Mouse (Mus musculus): ENCODE measurements around the gene Relb. TPM values are rescaled to one million over a fixed set of nuclear protein-coding genes. Genes with fewer than 3 reads are reported as not detected.

The Relb gene
- polyA plus RNA-seq (2012; rRNA removed): 32.5 and 34.9 TPM in 2 replicates

DNA sequence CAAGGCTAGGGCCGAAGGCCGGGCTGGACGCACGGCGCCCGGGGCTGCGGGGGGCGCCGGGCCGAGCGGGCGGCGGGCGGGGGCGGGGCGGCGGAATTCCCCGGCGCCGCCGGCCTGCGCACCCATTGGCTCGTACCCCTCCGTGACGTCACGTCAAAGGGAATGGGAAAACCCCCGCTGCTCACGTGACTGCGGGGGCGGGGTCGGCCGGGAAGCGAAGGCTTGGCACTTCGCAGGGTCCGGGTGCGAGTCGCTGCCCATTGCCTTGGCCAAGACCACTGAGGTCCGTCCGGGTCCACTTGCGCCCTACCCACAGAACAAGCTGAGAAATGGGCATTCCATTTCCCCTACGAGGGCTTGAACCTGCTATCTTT, at the start of gene Relb:
TSS of gene Relb (minus strand) at position 78 of the 374 bp plus-strand sequence.
- 1% methylated on average over 41 of the region's 41 CpGs for whole genome bisulfite sequencing
- Histone ChIP-seq H3K4me1 (ENCODE audit: control insufficient read depth, insufficient read depth, low read length) (peaks cover 6% of the 10 kb centered on the region; the same call in 1 of the 2 replicates), H3K4me3 (replicated peaks; ENCODE audit: extremely low read depth, low read depth, low read length) (peak within 1 kb of the TSS; percentile 93)
- DNase-seq: peak; percentile 90
- TF ChIP-seq CTCF (IDR thresholded peaks at IDR 0.05; ENCODE audit: insufficient read depth, low read length) (no peak), POLR2A (IDR thresholded peaks at IDR 0.05; ENCODE audit: borderline replicate concordance, extremely low read depth, low read depth, low read length) (no peak)

DNA sequence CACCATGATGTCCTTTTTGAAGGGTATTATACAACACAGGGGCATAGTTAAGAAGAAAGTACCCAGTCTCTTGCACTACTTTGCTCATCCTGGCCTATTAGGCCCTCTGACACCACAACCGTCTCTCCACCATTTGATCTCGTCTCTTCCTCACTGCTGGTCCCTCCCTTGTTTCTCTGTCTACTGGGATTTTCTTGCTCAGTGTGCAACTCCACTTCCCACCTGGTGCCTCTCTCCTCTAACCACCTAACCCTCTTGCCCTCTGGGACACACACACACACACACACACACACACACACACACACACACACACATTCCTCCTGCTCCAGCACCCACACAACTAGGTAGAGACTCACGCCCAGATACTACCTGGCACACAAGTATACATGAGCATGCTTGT, 49.7 kb upstream of the Relb start:
- no peak overlapping the region for H3K4me3 ChIP-seq (replicated peaks; ENCODE audit: extremely low read depth, low read depth, low read length)
- no peaks in the 10 kb centered on the region; the same call in 1 of the 2 replicates for H3K4me1 ChIP-seq (ENCODE audit: control insufficient read depth, insufficient read depth, low read length)
- WGBS: 92% methylated on average over 3 of the region's 3 CpGs
- DNase-seq: no peak
- TF ChIP-seq CTCF (IDR thresholded peaks at IDR 0.05; ENCODE audit: insufficient read depth, low read length) (no peak), POLR2A (IDR thresholded peaks at IDR 0.05; ENCODE audit: borderline replicate concordance, extremely low read depth, low read depth, low read length) (no peak)

DNA sequence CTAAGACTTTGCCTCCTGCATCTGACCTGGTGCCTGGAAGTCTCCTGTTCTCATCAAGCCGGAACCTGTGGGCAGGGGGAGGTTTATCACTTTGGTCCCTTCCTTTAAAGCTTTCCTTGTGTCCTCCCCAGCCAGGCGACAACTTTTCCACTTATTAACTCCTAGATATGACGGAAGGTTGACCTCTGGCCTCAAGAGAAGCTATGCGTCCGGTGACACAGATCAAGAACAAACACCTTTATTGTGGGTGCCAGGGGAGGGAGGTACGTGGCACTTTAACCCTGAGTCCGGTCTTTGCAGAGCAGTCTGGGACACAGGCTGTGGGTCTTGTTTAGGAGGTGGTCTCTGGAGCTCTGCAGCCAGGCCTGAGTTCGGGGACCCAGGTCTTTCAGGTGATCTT, 48.6 kb upstream of the Relb start, which contains the start of gene Apoc2:
TSS of gene Apoc2 (minus strand) at position 70 of the 400 bp plus-strand sequence.
- Histone ChIP-seq H3K4me3 (replicated peaks; ENCODE audit: extremely low read depth, low read depth, low read length) (no peak within 1 kb of the TSS), H3K4me1 (ENCODE audit: control insufficient read depth, insufficient read depth, low read length) (no peaks in the 10 kb centered on the region)
- 66% methylated on average over 8 of the region's 8 CpGs for WGBS
- no peak for TF ChIP-seq CTCF (IDR thresholded peaks at IDR 0.05; ENCODE audit: insufficient read depth, low read length)
- TF ChIP-seq POLR2A (IDR thresholded peaks at IDR 0.05; ENCODE audit: borderline replicate concordance, extremely low read depth, low read depth, low read length): no peak
- DNase-seq: no peak

DNA sequence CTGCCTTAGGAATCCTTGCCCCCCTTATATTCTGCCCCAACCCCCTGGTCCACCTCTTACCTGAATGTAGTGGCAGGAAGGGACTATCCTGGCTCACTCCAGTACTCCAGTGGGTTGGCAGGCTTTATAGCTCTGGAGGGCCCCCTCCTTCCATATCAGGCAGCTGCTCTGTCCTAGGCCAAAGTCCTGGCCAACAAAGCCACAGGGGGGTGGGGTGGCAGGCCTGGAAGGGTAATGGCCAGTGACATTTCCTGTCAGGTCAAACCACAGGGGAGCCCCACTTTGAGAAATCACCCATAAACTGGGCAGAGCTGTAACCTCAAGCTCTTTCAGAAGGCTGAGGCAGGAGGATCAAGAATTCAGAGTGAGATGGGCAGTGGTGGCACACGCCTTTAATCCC, 47.4 kb upstream of the Relb start:
- 65% methylated on average over 1 of the region's 1 CpGs for WGBS
- Histone ChIP-seq H3K4me3 (replicated peaks; ENCODE audit: extremely low read depth, low read depth, low read length) (no peak overlapping the region), H3K4me1 (ENCODE audit: control insufficient read depth, insufficient read depth, low read length) (no peaks in the 10 kb centered on the region)
- no peak for DNase-seq
- TF ChIP-seq CTCF (IDR thresholded peaks at IDR 0.05; ENCODE audit: insufficient read depth, low read length) (no peak), POLR2A (IDR thresholded peaks at IDR 0.05; ENCODE audit: borderline replicate concordance, extremely low read depth, low read depth, low read length) (no peak)

DNA sequence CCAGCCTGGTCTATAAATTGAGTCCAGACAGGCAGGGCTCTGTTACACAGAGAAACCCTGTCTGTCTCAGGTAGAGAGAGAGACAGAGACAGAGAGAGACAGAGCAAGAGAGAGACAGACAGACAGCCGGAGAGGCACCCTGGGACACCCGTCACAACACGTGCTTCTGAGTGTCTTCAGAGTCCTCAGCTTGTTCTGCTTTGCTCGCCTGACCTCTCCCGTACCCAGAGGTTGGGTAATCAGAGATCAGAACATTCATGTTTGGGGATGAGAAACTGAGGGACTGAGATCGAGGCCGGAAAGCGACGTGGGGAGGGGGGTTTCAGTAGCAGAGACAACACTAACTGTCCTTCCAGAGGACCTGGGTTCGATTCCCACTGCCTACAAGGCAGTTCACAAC, 46.6 kb upstream of the Relb start:
- Histone ChIP-seq H3K4me3 (replicated peaks; ENCODE audit: extremely low read depth, low read depth, low read length) (no peak overlapping the region), H3K4me1 (ENCODE audit: control insufficient read depth, insufficient read depth, low read length) (no peaks in the 10 kb centered on the region)
- 71% methylated on average over 10 of the region's 10 CpGs for WGBS
- no peak for DNase-seq
- TF ChIP-seq POLR2A (IDR thresholded peaks at IDR 0.05; ENCODE audit: borderline replicate concordance, extremely low read depth, low read depth, low read length) (no peak), CTCF (IDR thresholded peaks at IDR 0.05; ENCODE audit: insufficient read depth, low read length) (no peak)

DNA sequence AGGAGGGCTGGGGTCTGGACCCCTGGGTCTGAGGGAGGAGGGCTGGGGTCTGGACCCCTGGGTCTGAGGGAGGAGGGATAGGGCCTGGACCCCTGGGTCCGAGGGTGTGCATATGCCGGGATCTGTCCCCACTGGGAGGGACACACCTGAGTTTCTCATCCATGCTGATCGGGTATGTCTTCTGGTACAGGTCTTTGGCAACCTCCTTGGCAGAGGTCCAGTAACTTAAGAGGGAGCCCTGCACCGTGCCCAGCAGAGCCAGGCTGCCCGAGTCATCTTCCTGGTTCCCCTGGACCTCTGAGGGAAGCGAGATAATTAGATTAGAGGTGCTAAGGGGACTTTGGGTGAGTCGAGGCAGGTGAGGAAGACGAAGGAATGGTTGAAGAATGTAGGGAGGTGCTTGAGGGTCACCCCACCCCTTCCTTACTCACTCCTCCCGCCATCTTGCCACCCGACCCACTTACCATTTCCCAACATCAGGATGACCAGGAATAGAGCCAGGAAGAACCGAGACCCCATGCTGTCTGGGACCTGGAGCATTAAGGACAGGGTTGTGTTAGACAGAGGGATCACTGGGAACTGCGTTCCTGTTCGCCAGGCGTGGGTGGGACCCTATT, 44.0 kb upstream of the Relb start:
- DNase-seq: no peak
- TF ChIP-seq CTCF (IDR thresholded peaks at IDR 0.05; ENCODE audit: insufficient read depth, low read length) (no peak), POLR2A (IDR thresholded peaks at IDR 0.05; ENCODE audit: borderline replicate concordance, extremely low read depth, low read depth, low read length) (no peak)
- WGBS: 49% methylated on average over 14 of the region's 14 CpGs
- H3K4me1 ChIP-seq (ENCODE audit: control insufficient read depth, insufficient read depth, low read length): peaks cover 5% of the 10 kb centered on the region; the same call in 1 of the 2 replicates
- H3K4me3 ChIP-seq (replicated peaks; ENCODE audit: extremely low read depth, low read depth, low read length): no peak overlapping the region

DNA sequence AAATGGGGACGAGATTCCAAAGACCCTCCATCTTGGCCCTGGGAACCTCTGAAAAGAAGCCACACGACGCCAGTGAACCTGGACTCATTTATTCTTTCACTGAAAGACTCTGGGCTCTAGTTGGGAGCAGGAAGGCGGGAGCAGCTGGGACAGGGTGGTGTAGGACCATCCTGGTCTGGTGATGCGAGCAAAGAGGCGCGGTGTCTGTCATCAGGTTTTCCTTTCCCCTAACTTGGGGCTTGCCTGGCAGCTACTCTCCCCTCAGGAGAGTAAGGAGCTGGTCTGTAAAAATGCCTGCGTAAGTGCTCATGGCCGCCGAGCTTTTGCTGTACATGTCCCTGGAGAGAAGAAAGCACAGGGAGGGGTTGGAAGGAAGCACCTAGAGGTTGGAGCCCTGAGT, 42.3 kb upstream of the Relb start:
- TF ChIP-seq POLR2A (IDR thresholded peaks at IDR 0.05; ENCODE audit: borderline replicate concordance, extremely low read depth, low read depth, low read length) (no peak), CTCF (IDR thresholded peaks at IDR 0.05; ENCODE audit: insufficient read depth, low read length) (no peak)
- 69% methylated on average over 10 of the region's 10 CpGs for WGBS
- DNase-seq: no peak
- H3K4me3 ChIP-seq (replicated peaks; ENCODE audit: extremely low read depth, low read depth, low read length): no peak overlapping the region
- peaks cover 5% of the 10 kb centered on the region; the same call in 1 of the 2 replicates for H3K4me1 ChIP-seq (ENCODE audit: control insufficient read depth, insufficient read depth, low read length)

DNA sequence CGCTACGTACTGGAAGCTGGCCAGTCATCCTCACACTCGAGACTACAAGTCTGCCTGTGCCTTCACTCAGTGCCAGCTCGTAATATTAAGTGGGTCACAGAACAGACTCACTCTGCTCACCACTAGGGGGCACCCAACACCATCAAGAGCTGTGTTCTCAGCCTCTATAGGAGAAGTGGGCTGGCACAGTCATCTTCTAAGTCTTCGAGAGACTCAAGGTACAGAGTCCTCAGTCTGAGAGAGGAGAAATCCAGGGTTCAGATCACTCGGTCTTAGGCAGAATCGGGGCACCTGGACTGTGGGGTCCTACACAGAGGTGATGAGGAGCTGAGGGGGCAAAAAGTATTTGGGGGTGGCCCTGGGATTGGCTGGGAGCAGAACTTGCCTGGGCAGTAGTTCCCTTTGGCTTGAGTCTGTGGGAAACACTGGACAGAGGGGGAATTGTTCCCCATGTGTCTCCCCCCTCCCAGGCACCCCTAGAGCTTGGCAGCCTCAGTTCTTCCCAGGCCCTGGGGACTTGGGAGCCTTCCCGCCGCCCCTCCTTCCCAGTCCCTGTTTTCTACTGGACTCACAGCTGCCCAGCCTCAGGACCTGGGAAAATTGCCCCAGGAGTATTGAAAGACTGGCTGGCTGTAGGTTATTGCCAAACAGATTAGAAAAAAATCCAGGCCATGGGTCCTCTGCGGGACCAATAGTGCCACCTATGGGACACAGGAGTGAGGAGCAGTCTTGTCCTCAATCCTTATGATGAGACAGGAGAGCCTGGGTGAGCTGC, 39.9 kb upstream of the Relb start:
- H3K4me1 ChIP-seq (ENCODE audit: control insufficient read depth, insufficient read depth, low read length): peaks cover 7% of the 10 kb centered on the region
- peak; percentile 86 for DNase-seq
- no peak overlapping the region for H3K4me3 ChIP-seq (replicated peaks; ENCODE audit: extremely low read depth, low read depth, low read length)
- 4% methylated on average over 10 of the region's 10 CpGs for WGBS
- peak; percentile 88 for TF ChIP-seq CTCF (IDR thresholded peaks at IDR 0.05; ENCODE audit: insufficient read depth, low read length)
- TF ChIP-seq POLR2A (IDR thresholded peaks at IDR 0.05; ENCODE audit: borderline replicate concordance, extremely low read depth, low read depth, low read length): no peak

DNA sequence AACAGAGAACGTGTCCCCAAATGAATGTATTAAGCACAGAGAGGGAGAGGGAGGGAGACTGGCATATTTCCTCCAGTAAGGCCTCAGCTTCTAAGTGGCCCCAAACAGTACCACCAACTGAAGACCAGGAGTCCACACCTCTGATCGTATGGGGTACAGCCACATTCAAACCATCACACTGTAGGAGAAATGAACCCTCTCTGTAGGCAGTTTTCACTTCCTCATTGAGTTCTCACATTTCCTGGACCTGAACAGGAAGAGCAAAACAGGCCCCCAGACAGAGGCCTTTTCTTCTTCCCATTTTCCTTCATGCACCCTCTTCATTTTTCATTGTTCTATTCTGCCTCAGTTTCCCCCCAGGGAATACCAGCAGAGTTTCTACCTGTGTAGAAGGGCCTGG, 38.2 kb upstream of the Relb start:
- 64% methylated on average over 2 of the region's 2 CpGs for WGBS
- Histone ChIP-seq H3K4me3 (replicated peaks; ENCODE audit: extremely low read depth, low read depth, low read length) (no peak overlapping the region), H3K4me1 (ENCODE audit: control insufficient read depth, insufficient read depth, low read length) (peaks cover 14% of the 10 kb centered on the region)
- no peak for DNase-seq
- no peak for TF ChIP-seq CTCF (IDR thresholded peaks at IDR 0.05; ENCODE audit: insufficient read depth, low read length)
- no peak for TF ChIP-seq POLR2A (IDR thresholded peaks at IDR 0.05; ENCODE audit: borderline replicate concordance, extremely low read depth, low read depth, low read length)

DNA sequence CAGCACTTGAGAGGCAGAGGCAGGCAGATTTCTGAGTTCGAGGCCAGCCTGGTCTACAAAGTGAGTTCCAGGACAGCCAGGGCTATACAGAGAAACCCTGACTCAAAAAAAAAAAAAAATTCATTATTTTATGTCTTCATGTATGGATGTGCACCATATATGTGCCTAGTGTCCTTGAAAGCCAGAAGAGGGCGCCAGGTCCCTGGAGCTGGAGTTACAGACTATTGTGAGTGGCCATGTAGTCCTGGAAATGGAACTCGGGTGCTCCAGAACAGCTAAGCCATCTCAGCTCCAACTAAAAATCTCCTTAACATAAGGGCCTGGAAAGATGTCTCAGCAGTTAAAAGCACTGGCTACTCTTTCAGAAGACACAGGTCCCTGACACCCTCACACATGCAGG, 37.5 kb upstream of the Relb start:
- H3K4me3 ChIP-seq (replicated peaks; ENCODE audit: extremely low read depth, low read depth, low read length): no peak overlapping the region
- DNase-seq: no peak
- TF ChIP-seq CTCF (IDR thresholded peaks at IDR 0.05; ENCODE audit: insufficient read depth, low read length): no peak
- TF ChIP-seq POLR2A (IDR thresholded peaks at IDR 0.05; ENCODE audit: borderline replicate concordance, extremely low read depth, low read depth, low read length): no peak
- WGBS: 62% methylated on average over 3 of the region's 3 CpGs
- H3K4me1 ChIP-seq (ENCODE audit: control insufficient read depth, insufficient read depth, low read length): peaks cover 14% of the 10 kb centered on the region
